Mouse (Mus musculus): ENCODE measurements at regions not wholly inside any gene's neighbourhood (a gene's known extent, or its start where the extent isn't known, plus 50 kb on each side); places are given as distances from the start of the nearest gene placed in this dataset.

GRCm38 (mm10) chr4:29074204-29074603 is 261.3 kb downstream of the Epha7 start:
- no peak for TF ChIP-seq SIN3A (IDR thresholded peaks at IDR 0.05; ENCODE audit: low read length)
- no peak for TF ChIP-seq CTCF (conservative IDR thresholded peaks at IDR 0.05 in 1 of 2, IDR thresholded peaks at IDR 0.05 in 1 of 2; ENCODE audit: low read depth in 2 of 2, low read length in 2 of 2)
- no peak for TF ChIP-seq CHD2 (IDR thresholded peaks at IDR 0.05; ENCODE audit: low read length)
- no peak for TF ChIP-seq UBTF (IDR thresholded peaks at IDR 0.05; ENCODE audit: low read depth, low read length)
- TF ChIP-seq MAFK (IDR thresholded peaks at IDR 0.05; ENCODE audit: insufficient replicate concordance, low read length): no peak
- no peak for TF ChIP-seq POLR2AphosphoS2 (IDR thresholded peaks at IDR 0.05; ENCODE audit: low read depth, low read length)
- no peak for TF ChIP-seq KAT2A (IDR thresholded peaks at IDR 0.05; ENCODE audit: insufficient replicate concordance, low read length)
- no peak for TF ChIP-seq MEF2A (IDR thresholded peaks at IDR 0.05; ENCODE audit: borderline replicate concordance, low read depth, low read length)
- TF ChIP-seq EP300 (IDR thresholded peaks at IDR 0.05; ENCODE audit: low read length): no peak

Measured in CH12.LX (cell line).